Mouse (Mus musculus) midbrain, embryonic 14.5 days (tissue): ENCODE results near the gene Ppan. TPM values are rescaled to one million over a fixed set of nuclear protein-coding genes. Genes with fewer than 3 reads are reported as not detected.
A peak's percentile ranks its signal among the peaks of the same experiment; 100 is the strongest.

Source experiments
- ATAC-seq: fragments of 200-750 bp; cut with Nextera tagmentation; 2 replicates; pipeline ENCODE4 v1.8.0; 2017; ENCODE audit warnings: moderate number of reproducible peaks, moderate library complexity; ENCODE audit not compliant: low FRiP score, low TSS enrichment
- DNase-seq: peaks from one replicate; pipeline ENCODE4 v3.0.0-alpha.2; 2015
- H3K27ac ChIP-seq: fragments of 300-500 bp; sonication (generic); replicated peaks from 2 replicates; pipeline ENCODE4 v1.5.1; 2014; ENCODE audit warnings: mild to moderate bottlenecking, low read depth, low read length, moderate library complexity
- H3K27me3 ChIP-seq: fragments of 300-500 bp; sonication (generic); 2 replicates; pipeline ENCODE4 v1.6.1; 2014; ENCODE audit warnings: low read length, control low read depth, mixed read lengths; ENCODE audit not compliant: control insufficient read depth, insufficient read depth
- H3K36me3 ChIP-seq: fragments of 300-500 bp; sonication (generic); 2 replicates; pipeline ENCODE4 v1.6.1; 2014; ENCODE audit warnings: low read length, control low read depth; ENCODE audit not compliant: control insufficient read depth, insufficient read depth
- H3K4me1 ChIP-seq: fragments of 300-500 bp; sonication (generic); 2 replicates; pipeline ENCODE4 v1.6.1; 2014; ENCODE audit warnings: mild to moderate bottlenecking, antibody characterized with exemption, low read length, control low read depth; ENCODE audit not compliant: control insufficient read depth, insufficient read depth
- H3K4me2 ChIP-seq: fragments of 300-500 bp; sonication (generic); 2 replicates; pipeline ENCODE4 v1.6.1; 2014; ENCODE audit warnings: mild to moderate bottlenecking, low read length, moderate library complexity
- H3K4me3 ChIP-seq: fragments of 300-500 bp; sonication (generic); replicated peaks from 2 replicates; pipeline ENCODE4 v1.5.1; 2014; ENCODE audit warnings: low read depth, low read length
- H3K9ac ChIP-seq: fragments of 300-500 bp; sonication (generic); replicated peaks from 2 replicates; pipeline ENCODE4 v1.6.1; 2014; ENCODE audit warnings: mild to moderate bottlenecking, low read length, moderate library complexity
- H3K9me3 ChIP-seq: fragments of 300-500 bp; sonication (generic); 2 replicates; pipeline ENCODE4 v1.6.1; 2016; ENCODE audit warnings: low read length, control low read depth, mixed read lengths; ENCODE audit not compliant: control insufficient read depth
- WGBS: fragments of 180-500 bp; shearing (Covaris S2); extraction: QIAGEN DNeasy Blood & Tissue Kit; methylation state at CpG from one replicate; pipeline ENCODE4 v1.1.7; 2014; 5-methylcytosine and 5-hydroxymethylcytosine counted together
- polyA plus RNA-seq: library from polyadenylated mRNA; unstranded; fragments of >200 nt; fragmentation: Nextera tagmentation; extraction: Ambion mirVana; gene quantifications from 2 replicates; pipeline ENCODE4 v1.2.1, GENCODE M21; 2014

Ppan gene
- polyA plus RNA-seq, 1 experiment from 2014 or later, result 39.8 TPM

- Histone ChIP-seq H3K4me3 (peak overlapping the region; percentile 40), H3K9me3 (no peaks in the 10 kb centered on the region), H3K27ac (peak overlapping the region; percentile 93), H3K4me1 (peaks cover 3% of the 10 kb centered on the region; the same call in 1 of the 2 replicates), H3K9ac (peak overlapping the region; percentile 37; the same call in 1 of the 2 replicates), H3K27me3 (no peaks in the 10 kb centered on the region), H3K4me2 (peak overlapping the region; percentile 72), H3K36me3 (no peaks in the 10 kb centered on the region)
- no peak for DNase-seq
- WGBS, result 35% methylated on average over 14 of the region's 14 CpGs
- no peak; the same call in 1 of the 2 replicates for ATAC-seq
Observed at GRCm38 (mm10) chr9:20877118-20878040, 10.6 kb upstream of the Ppan start.

- under 1% methylated on average over 69 of the region's 69 CpGs for WGBS
Observed at GRCm38 (mm10) chr9:20878041-20878709, 9.8 kb upstream of the Ppan start.

DNA sequence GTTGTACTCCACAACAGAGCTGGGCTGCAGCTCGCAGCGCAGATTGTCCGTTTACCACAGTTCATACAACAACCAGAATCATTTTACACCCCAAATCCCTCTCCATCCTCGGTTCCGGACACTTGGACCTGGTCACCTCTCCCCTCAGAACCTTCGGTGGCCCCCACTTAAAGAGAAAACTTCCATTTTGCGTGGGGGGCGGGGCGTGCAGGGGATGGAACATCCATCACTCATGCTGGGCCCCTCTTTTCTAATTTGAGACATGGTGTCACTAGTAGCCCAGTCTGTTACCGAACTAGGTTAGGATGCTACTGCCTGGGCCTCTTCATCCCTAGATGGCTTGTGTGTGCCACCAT is 9.3 kb upstream of the Ppan start:
- peak overlapping the region; percentile 93 for H3K27ac ChIP-seq
- H3K9me3 ChIP-seq, result no peaks in the 10 kb centered on the region
- H3K27me3 ChIP-seq, result no peaks in the 10 kb centered on the region
- ATAC-seq (peak; percentile 18; the same call in 1 of the 2 replicates), DNase-seq (no peak)
- peak overlapping the region; percentile 40 for H3K4me3 ChIP-seq
- 20% methylated on average over 10 of the region's 10 CpGs for WGBS
- H3K9ac ChIP-seq, result peak overlapping the region; percentile 68
- no peaks in the 10 kb centered on the region for H3K36me3 ChIP-seq
- peaks cover 3% of the 10 kb centered on the region; the same call in 1 of the 2 replicates for H3K4me1 ChIP-seq
- H3K4me2 ChIP-seq, result peak overlapping the region; percentile 72

More at GRCm38 (mm10) chr9:20878041-20878709, 9.8 kb upstream of the Ppan start:
- Histone ChIP-seq H3K9me3 (no peaks in the 10 kb centered on the region), H3K9ac (peak overlapping the region; percentile 68), H3K4me3 (peak overlapping the region; percentile 40), H3K4me2 (peak overlapping the region; percentile 72), H3K36me3 (no peaks in the 10 kb centered on the region), H3K27me3 (no peaks in the 10 kb centered on the region), H3K4me1 (peaks cover 3% of the 10 kb centered on the region; the same call in 1 of the 2 replicates), H3K27ac (peak overlapping the region; percentile 93)
- ATAC-seq (peak; percentile 93), DNase-seq (peak; percentile 100)

DNA sequence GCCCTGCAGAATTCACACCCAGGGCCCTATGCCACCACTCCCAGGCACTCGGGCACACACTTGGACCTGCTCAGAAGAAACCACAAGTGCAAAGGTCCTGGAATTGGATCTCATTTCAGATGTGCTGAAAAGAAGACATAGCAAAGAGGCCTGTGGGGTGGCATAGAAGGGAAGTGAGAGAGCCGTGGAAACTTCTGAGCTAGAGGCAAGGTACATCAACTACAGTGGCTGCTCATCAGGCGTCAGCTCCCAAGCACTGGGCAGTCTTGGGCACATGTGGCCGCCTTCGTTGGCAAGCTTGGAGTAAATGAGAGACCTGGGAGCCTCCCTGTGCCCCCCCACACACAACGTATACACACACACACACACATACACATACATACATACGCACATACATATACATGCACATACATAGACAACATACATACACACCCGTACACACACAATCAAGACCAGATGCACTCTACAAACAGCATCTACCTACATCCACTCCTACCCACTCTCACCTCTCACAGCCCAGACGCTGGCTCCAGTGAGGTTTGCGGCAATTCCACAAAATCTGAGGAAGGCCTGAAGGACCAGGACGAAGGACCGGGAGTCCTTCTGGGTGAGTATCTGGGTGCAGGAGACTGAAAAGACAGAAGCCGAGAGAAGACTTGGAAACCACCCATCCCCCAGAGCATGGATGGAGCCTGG is 8.7 kb upstream of the Ppan start, which contains the start of gene Angptl6:
Angptl6 (minus strand) TSS at position 631 of the 696 bp plus-strand sequence.
- no peaks in the 10 kb centered on the region for H3K9me3 ChIP-seq
- peak within 1 kb of the TSS; percentile 40 for H3K4me3 ChIP-seq
- 91% methylated on average over 13 of the region's 13 CpGs for WGBS
- DNase-seq, result no peak
- peak within 1 kb of the TSS; percentile 68 for H3K9ac ChIP-seq
- H3K27ac ChIP-seq, result peak within 1 kb of the TSS; percentile 93
- no peaks in the 10 kb centered on the region for H3K27me3 ChIP-seq
- H3K4me1 ChIP-seq, result peaks cover 3% of the 10 kb centered on the region; the same call in 1 of the 2 replicates
- no peak for ATAC-seq
- peak within 1 kb of the TSS; percentile 72 for H3K4me2 ChIP-seq
- H3K36me3 ChIP-seq, result no peaks in the 10 kb centered on the region

GRCm38 (mm10) chr9:20886563-20886962 is 1.4 kb upstream of the Ppan start:
- 98% methylated on average over 2 of the region's 2 CpGs for WGBS
- ATAC-seq, result no peak
- H3K4me2 ChIP-seq, result no peak overlapping the region

DNA sequence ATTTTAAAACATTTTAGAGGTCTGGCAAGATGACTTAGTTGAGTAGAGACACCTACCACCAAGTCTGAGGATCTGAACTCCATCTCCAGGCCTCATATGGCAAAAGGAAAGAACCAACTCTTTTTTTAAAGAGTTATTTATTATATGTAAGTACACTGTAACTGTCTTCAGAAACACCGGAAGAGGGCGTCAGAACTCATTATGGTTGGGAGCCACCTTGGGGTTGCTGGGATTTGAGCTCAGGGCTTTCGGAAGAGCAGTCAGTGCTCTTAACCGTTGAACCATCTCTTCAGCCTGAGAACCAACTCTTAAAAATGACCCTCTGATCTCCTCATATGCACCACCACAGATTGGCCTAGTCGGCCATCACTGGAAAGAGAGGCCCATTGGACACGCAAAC is 784 bp upstream of the Ppan start:
- no peaks in the 10 kb centered on the region for H3K4me1 ChIP-seq
- H3K4me2 ChIP-seq, result peak overlapping the region; percentile 87
- WGBS, result 88% methylated on average over 6 of the region's 6 CpGs
- H3K4me3 ChIP-seq, result peak overlapping the region; percentile 86
- DNase-seq, result no peak
- ATAC-seq, result no peak
- no peaks in the 10 kb centered on the region for H3K9me3 ChIP-seq
- no peaks in the 10 kb centered on the region for H3K27me3 ChIP-seq
- peak overlapping the region; percentile 56; the same call in 1 of the 2 replicates for H3K27ac ChIP-seq
- no peak overlapping the region for H3K9ac ChIP-seq
- H3K36me3 ChIP-seq, result peaks cover 30% of the 10 kb centered on the region

More at GRCm38 (mm10) chr9:20886563-20886962, 1.4 kb upstream of the Ppan start:
- H3K36me3 ChIP-seq, result peaks cover 24% of the 10 kb centered on the region
- H3K27ac ChIP-seq, result no peak overlapping the region
- no peaks in the 10 kb centered on the region for H3K9me3 ChIP-seq
- DNase-seq, result no peak
- H3K27me3 ChIP-seq, result no peaks in the 10 kb centered on the region
- H3K4me1 ChIP-seq, result no peaks in the 10 kb centered on the region
- H3K9ac ChIP-seq, result no peak overlapping the region
- no peak overlapping the region for H3K4me3 ChIP-seq

- Histone ChIP-seq H3K4me3 (peak overlapping the region; percentile 86), H3K36me3 (peaks cover 41% of the 10 kb centered on the region), H3K4me1 (no peaks in the 10 kb centered on the region), H3K27ac (peak overlapping the region; percentile 61), H3K9ac (peak overlapping the region; percentile 73), H3K4me2 (peak overlapping the region; percentile 87), H3K27me3 (no peaks in the 10 kb centered on the region), H3K9me3 (no peaks in the 10 kb centered on the region)
- ATAC-seq, result no peak; the same call in none of the 2 replicates
- no peak for DNase-seq
- under 1% methylated on average over 30 of the region's 30 CpGs for WGBS
Observed at GRCm38 (mm10) chr9:20888386-20888765, 401 bp downstream of the Ppan start.
